Mouse (Mus musculus): ENCODE measurements around the gene Spag17. TPM values are rescaled to one million over a fixed set of nuclear protein-coding genes. Genes with fewer than 3 reads are reported as not detected.

Gene Spag17
- polyA plus RNA-seq, 1 experiment = 0.04 TPM

DNA sequence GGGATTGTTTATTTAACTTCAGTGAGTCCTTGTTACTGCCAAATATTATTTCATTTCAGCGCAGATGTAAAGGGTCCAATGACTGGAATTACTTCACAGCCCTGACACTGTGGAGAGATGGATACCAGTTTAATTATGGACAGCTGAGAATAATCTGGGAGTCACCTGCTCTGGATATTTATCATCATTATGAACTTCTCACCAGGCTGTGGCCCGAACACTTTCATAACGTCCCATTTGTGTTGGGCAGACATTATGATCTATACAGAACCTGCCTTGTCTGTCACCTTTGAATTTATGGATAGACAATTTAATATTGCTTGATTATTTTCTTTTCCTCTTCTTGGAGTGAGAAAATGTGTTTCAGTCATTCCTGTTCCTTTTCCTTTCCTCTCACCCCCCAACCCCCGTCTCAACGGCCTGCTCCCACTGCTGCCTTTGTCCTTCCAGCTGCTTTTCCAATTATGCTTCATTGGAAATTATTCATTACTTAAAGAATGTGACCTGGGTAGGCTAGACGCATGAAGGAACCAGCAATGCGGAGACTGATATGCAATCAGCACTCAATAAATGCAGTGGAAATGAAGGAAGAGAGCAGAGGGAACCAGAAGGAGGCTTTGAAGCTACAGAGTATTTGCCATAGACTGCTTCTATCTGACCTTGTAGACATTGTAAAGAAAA, 74.7 kb downstream of the Spag17 start:
- DNase-seq (ENCODE audit: extremely low spot score in 1 of 2, low spot score in 1 of 2) = no peak

DNA sequence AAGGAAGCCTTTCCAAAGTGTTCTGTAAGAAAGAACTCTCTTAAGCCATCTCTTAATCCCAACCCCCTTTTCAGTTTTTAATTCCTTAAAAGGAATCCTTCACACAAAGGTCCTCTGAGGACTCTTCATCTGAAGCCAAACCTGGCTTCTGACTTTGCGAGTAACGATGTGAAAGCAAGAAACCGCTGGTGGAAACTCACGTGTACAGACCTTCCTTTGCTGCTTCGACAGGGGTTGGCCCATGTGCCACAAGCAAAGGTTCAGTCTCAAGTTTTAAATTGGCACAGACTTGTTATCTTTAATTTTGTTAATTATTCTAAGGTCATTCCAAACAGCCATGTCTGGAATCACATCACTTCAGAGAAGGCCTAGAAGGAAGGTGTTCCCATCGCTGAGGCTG, 79.1 kb downstream of the Spag17 start:
- no peak for DNase-seq (ENCODE audit: extremely low spot score in 1 of 2, low spot score in 1 of 2)

DNA sequence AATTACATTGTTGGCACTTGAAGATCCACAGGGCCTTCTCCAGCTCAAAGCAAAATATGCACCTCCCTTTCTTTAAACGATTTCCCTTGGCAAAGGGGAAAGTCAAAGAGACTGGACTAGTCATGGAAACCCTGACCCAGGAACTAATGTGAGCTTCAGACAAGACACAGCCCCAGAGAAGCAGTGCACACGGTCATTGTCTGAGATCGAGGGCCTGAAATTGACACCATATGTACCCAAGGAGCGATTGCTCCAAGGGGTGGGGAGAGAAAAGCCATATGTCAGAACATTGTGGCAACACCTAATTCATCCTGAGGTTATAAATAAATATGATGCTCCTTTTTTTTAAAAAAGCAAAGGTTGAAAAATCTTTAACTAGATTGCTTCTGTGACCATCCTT, 80.7 kb downstream of the Spag17 start:
- DNase-seq (ENCODE audit: extremely low spot score in 1 of 2, low spot score in 1 of 2) = no peak

DNA sequence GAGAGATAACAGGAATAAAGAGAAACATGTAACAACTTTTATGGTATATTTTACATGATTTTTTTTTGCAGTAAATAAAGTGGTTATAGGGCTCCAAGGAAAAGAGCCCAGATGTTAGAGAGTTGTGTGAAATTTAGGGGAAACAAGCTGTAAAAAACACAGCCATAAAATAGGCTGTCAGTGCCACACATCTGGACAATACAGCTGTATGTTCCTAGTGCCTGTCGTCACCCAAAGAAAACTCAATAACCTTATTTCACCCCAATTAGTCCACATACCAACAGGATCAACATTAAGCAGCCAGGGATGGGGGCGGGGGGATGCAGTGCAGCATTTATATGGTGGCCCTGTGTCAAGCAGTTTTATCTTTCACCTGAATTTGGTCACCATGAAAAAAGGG, 81.1 kb downstream of the Spag17 start:
- no peak for DNase-seq (ENCODE audit: extremely low spot score in 1 of 2, low spot score in 1 of 2)

DNA sequence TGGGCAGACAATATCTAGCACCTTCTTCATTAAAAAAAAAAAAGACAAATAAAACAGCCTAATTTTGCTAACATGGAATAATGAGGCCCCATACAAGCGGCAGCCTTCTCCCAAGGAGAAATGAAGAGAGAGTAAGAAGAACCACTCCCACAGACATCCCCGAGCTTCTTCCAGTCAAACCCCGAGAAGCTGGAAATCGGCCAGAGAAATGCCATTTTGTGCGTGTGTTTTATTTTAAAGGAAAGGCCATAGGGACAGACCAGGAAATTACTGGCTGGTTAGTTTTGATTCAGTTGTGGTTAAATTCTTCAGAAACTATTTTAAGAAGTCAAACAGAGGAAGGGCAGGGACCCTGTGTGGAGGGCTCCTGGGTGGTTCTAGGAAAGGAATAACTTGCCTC, 85.6 kb downstream of the Spag17 start:
- no peak for DNase-seq (ENCODE audit: extremely low spot score in 1 of 2, low spot score in 1 of 2)

DNA sequence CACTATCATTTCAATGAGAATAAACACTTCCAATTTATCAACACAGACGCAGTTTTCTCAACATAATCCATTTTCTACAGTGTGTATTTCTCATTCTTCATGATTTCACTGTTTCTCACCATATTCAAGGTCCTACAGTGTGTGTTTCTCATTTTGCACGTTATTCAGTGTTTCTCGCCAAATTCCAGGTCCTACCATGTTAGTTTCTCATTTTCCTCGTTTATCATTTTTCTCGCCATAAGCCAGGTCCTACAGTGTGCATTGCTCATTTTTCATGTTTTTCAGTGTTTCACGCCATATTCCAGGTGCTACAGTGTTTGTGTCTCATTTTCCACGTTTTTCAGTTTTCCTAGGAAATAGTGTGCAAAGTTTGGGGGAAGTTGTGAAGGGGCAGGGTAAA, 95.8 kb downstream of the Spag17 start:
- no peak for DNase-seq (ENCODE audit: extremely low spot score in 1 of 2, low spot score in 1 of 2)

DNA sequence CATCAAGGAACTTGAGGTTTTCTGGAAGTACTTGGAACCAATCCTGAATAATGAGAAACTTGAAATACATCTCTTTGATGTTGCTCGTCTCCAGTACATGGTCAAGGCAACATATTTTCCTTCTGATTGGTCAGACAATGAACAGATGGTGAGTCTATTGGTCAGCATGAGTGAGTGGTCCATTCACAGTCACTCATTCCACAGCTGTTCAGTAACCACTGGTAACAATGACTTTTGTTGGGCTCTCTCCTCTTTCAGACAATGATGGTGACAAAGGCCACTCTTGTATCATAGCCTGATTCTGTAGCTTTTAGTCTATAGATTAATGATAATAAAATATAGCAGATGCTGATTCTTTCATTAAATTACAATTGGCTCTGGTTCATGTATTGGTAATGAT, 119.5 kb downstream of the Spag17 start:
- DNase-seq (ENCODE audit: extremely low spot score in 1 of 2, low spot score in 1 of 2) = no peak

DNA sequence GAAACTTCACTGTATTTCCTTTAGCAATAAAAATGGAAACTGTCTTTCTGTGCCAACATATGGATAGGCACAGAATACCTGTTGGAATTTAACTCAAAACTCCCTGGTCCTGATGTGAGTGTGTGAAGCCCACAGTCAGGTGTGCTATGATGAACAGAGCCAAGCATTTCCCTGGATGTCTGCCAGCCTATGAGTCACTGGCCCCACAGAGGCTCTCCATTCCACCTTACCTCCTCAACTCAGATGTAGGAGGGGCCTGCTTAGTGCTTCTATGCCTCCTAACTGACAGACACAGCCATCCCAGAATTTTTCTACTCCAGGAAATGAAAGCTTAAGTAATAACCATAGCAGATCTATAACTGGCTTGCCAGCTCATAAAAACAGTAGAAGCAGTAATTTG, 124.6 kb downstream of the Spag17 start:
- no peak for DNase-seq (ENCODE audit: extremely low spot score in 1 of 2, low spot score in 1 of 2)

DNA sequence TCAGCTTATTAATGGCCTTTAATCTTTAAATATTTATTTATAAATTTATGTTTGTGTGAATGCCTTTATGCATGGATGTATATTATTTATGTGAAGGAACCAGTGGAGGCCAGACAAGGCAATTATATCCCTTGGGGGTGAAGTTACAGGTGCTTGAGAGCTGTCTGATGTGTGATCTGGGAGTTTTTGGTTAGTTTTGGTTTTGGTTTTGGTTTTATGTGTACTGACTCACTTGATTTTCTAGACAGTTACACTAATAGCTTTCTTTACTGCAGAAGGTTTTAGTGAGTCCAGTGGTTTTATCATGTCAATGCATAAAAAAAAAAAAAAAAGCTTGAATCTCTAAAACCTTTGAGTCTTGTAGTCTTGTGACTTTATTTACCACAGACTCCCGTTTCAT, 128.9 kb downstream of the Spag17 start:
- DNase-seq (ENCODE audit: extremely low spot score in 1 of 2, low spot score in 1 of 2) = no peak

DNA sequence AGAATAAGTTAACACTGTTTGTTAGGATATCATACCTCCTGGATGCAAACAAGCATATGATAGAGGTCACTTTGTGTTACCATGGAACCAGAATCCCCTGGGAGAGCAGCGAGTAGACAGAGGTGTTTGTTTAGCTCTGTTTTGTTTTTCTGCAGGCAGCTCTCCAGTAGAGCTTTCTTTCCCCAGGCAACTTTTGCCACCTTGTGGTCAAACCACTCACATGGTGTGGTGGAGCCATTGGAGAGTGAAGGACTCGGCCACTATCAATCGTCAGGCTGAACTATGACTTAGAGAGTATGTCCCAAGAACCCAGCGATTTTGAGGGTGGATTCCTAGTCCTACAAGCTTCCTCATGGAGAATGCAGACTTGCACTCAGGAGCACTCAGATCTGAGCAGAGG, 146.1 kb downstream of the Spag17 start:
- no peak for DNase-seq (ENCODE audit: extremely low spot score in 1 of 2, low spot score in 1 of 2)

DNA sequence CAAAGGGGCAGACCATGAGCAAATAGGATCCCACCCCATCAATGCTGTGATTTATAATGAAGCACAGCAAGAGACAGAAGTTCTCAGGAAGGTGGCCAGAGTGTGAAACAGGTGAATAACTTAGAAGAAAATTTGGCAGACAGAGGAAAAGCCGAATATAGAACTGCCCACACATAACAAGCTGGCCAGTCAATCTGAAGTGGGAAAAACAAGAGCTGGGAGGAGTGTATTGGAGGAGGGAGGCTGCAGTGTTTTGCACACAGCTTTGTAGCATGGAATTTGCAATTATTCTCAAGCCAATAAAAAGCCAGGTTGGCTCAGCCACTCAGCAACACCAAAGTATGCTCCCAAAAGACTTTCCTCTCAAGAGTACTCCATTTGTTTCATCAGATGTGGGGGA, 147.8 kb downstream of the Spag17 start:
- DNase-seq (ENCODE audit: extremely low spot score in 1 of 2, low spot score in 1 of 2) = peak; percentile 5 to 33

DNA sequence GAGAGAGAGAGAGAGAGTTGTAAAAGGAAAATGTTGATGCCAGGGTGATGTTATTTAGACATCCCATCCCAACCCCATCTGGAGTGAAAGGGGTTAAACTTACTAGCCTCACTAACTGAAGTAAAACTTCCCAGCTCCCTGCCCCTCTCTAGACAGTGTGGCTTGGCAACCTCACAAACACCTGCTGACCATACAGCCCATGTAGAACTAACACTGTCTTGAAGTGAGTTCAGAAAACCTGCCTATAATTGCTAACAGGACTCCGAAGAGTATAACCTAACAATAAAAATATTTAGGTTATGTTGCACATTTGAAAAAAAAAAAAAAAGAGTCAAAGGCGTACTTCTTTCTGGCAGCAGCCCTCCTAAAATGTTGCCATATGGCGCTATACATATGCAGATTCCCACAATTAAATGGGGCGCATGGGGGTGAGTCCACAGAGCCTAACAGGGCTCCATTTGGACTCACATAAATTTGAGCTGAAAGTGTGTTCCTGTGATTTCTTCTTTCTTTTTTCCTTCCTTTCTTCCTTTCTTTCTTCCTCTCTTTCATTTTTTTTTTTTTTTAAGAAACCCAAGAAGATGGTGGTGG, 149.3 kb downstream of the Spag17 start:
- DNase-seq (ENCODE audit: extremely low spot score in 1 of 2, low spot score in 1 of 2) = peak; percentile 23 to 54

DNA sequence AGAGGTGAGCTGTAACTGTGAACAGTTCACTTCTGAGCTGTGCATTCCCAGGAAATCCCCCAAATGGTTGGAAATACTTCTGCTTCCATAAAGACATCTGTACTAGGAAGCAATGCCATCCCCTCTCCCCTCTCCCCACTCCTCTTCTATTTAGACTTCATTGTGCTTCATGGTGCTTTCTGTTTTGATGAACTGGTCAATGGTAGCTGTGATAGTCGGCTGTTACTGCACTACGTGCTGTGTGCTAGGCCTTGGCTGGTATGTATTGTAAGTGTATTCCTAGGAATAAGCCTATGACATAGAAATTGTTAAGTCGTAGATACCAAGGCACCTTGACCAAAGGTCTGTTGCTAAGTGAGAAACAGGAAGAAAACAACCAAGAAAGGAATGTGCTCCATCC, 149.9 kb downstream of the Spag17 start:
- DNase-seq (ENCODE audit: extremely low spot score in 1 of 2, low spot score in 1 of 2) = no peak

DNA sequence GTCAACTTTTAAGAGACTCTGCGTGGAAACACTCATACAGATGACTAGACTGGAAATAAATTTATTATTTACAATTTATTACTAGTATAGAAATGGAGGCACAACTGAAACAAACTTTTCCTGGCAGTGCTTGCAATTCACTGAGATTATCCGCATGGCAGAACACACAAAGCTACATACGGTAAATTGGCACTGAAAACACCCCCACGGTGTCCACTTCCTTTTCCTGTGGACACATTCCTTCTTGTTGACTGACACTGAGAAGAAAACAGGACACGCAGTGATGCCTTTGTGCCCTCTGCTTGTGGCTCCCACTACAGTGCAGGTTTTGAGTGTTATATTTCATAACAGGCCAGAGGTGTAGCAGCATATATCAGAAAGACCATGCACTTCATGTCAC, 151.6 kb downstream of the Spag17 start:
- no peak for DNase-seq (ENCODE audit: extremely low spot score in 1 of 2, low spot score in 1 of 2)

DNA sequence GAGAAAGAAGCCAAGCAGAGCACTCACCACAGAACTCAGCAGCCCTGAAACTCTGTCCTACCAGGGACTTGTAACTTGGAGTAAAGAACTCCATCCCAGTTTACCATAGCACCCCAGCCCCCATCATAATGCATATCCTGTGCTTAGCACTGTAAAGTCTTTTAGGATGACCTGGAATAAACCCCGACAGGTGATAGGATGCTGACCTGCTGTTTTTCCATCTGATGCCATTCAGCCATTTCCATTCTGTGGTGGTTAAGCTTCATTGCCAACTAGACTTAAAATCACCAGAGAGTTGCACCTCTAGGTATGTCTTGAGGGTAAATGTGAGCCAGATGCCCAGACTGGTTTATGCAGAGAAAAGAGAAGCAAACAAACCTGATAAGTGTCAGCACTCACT, 189.2 kb downstream of the Spag17 start:
- no peak for DNase-seq (ENCODE audit: extremely low spot score in 1 of 2, low spot score in 1 of 2)

DNA sequence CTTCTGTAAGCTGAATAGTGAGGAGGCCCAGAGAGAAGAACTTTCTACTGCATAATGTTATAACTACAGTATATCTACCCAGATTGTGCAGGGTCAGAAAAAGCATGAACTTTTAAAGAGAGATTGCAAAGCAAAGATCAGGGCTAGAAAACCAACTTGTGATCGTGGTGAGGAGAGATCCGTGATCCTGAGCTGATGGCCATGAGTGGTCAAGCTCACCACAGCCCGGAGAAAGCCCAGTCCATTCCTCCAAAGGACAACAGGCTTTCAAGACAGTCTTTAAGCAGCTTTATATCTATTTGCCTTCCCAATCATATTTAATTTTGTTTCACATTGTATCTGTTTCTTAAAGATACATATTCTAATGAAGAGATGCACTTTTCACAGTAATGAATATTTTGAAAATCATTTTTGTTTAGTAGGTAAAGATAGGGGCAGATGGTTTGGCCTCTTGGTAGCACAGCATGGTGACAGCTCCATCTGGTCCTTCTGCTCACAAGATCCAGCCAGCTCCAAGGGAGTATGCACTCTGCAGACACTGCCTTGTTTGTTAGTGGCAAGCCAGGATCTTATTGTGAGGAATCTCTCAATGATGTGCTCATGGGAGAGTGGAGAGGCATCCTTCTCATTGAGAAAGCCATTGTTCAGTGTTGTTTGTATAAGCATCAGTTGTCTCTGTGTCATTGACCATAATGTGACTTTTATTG, 217.3 kb downstream of the Spag17 start:
- no peak for DNase-seq (ENCODE audit: extremely low spot score in 1 of 2, low spot score in 1 of 2)

DNA sequence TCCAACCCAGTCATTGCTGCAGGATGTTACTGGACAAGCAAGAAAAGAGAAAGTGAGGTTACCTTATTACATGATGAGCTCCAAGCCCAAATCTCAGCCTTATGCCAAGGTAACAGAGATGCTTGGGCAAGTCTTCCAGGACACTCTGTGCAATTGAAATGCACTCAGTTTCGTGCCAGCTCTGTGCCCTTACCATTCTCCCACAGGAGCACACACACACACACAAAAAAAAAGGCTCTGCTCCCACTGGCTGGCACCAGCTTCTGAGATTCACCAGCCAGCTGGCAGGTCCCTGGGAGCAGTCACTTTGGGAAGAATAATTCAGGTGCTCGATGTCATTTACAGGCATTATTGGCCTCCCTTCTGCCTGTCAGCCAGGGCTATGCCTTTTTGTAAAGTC, 221.5 kb downstream of the Spag17 start:
- DNase-seq (ENCODE audit: extremely low spot score in 1 of 2, low spot score in 1 of 2) = no peak

DNA sequence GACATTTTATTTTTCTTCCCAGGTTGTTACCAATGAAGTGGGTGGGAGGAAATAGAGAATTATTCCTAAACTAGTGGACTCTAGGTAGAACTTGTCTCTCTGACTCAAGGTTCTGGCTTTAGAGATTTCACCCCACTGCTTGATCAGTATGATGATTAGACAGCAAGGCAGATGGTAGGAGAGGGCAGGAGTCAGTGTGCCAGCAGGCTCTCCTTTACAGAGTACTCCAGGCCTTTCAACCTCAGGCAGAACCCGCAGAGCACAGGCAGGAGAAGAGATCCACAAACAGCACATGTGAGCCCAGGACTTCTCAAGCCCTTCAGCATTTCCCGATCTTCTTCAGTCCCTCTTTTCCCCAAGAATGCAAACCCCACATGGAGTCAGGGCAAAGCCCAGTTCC, 233.5 kb downstream of the Spag17 start:
- DNase-seq (ENCODE audit: extremely low spot score in 1 of 2, low spot score in 1 of 2) = no peak

DNA sequence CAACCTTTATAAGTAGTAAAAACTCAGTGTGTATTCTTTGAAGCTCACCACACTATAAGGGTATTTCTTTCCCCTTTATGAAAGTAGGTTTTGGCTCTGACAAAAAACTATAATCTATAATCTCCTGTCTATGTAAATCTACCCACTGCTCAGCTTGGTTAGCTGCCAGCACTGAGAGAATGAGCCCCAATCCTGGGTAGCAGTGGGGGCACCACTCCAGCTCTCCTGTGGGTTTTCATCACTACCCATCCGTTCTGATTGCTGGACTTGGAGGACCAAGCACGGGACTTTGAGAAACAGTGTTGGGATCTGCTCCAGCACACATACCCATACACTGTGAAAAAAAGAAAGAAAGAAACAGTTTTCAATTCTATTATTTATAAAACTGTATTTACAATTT, 236.8 kb downstream of the Spag17 start:
- DNase-seq (ENCODE audit: extremely low spot score in 1 of 2, low spot score in 1 of 2) = no peak

DNA sequence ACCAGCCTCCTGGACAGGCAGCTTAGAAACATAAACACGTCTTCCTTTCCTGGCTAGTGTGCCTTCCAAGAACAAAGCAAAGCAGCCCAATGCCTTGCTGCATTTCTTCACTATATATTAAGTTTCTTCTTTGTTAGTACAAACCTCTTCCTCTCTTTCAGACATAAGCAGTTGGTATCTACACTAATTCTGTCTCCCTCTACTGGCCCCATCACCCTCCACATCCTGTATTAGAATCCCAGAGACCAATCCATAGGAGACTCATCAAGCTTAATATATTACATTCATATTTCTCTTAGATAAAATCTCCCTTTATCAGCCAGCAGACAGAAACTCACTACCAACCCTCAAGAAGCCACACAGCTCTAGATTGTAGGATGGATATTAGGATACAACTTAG, 237.2 kb downstream of the Spag17 start:
- no peak for DNase-seq (ENCODE audit: extremely low spot score in 1 of 2, low spot score in 1 of 2)

DNA sequence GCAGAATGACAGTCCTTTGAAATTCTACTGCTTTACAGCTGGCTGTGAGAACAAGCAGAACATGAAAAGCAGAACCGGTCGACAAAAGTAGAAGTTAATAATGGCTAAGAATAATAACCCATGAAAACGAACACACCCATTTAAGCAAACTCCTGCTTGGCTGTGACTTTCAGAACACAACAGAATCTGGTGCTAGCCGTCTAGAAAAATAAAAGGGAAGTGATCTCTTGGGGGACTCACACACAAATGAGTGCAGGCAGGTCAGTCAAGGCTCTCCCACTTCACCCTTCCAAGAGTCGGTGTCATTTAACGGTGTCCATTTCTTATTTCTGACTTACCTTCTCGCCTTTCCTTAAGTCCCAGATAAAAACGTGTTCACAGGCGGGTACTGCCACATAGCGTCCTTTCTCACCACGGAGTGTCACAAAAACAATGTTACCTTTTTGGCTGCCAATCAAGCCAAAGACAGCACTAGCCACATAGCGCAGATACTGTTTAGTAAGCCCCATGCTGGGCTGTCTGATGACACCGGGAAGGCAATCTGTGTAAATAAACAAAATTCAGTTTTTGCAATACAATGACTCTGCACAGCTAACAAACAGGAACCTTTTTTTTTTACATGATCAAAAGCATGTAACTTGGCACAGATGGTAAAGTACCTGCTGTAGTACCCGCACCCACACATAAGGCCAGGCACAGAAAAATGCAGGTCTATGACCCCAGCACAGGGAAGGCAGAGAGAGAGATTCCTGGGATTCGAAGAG, 275.7 kb downstream of the Spag17 start:
- DNase-seq (ENCODE audit: extremely low spot score in 1 of 2, low spot score in 1 of 2) = no peak
